Mouse (Mus musculus): ENCODE data around the gene Olfr323.

- TF ChIP-seq CTCF (IDR thresholded peaks at IDR 0.05; ENCODE audit: borderline replicate concordance, insufficient read depth, low read length) (no peak), POLR2A (IDR thresholded peaks at IDR 0.05; ENCODE audit: low read depth, low read length) (no peak)
Measured at GRCm38 (mm10) chr11:58618793-58619192, 11.5 kb downstream of the Olfr323 start.
